Mouse (Mus musculus) testis, adult 10 weeks (tissue): Measurements from ENCODE around the gene Slc2a2. TPM values are rescaled to one million over a fixed set of nuclear protein-coding genes. Genes with fewer than 3 reads are reported as not detected.

Experiments
- polyA plus RNA-seq: library from polyadenylated mRNA; stranded (reverse); fragments of 350-450 nt; fragmentation: Illumina TruSeq; extraction: RNeasy Lipid Tissue Mini Kit (QIAGEN cat#74804); gene quantifications from one replicate; pipeline ENCODE4 v1.2.3, GENCODE M21; 2014; ENCODE audit warnings: low read depth, low replicate concordance

Slc2a2 gene
- polyA plus RNA-seq = 0.50 TPM

GRCm38 (mm10) chr3:28697797-28698196, at the start of gene Slc2a2:
Slc2a2 (plus strand) TSS chr3:28697903.

Other genes with a start within 250 kb of the Slc2a2 start
- 23.9 TPM for gene Eif5a2, start 83.4 kb downstream of the Slc2a2 start, polyA plus RNA-seq
- 320 TPM for gene Rpl22l1, start 107.5 kb downstream of the Slc2a2 start, polyA plus RNA-seq
- 53.3 TPM for gene Gm1527, start 194.7 kb downstream of the Slc2a2 start, polyA plus RNA-seq